Mouse (Mus musculus) MEL (cell line): ENCODE results near the gene Pgbd5.

Experiments used
- CTCF ChIP-seq, 3 experiments: IDR thresholded peaks in 2 of 3; conservative IDR thresholded peaks in 1 of 3; 2 replicates each; pipeline ENCODE4 v1.5.1; 2011 to 2012; ENCODE audit warnings: low read length in 3 of 3, low read depth in 2 of 3, mild to moderate bottlenecking in 2 of 3, improper control_type of control experiment in 1 of 3, inconsistent platforms in 1 of 3, mixed read lengths in 1 of 3, moderate library complexity in 1 of 3; ENCODE audit not compliant: control insufficient read depth in 1 of 3, insufficient read depth in 1 of 3, poor library complexity in 1 of 3, severe bottlenecking in 1 of 3
- ELF1 ChIP-seq: IDR thresholded peaks from 2 replicates; pipeline ENCODE4 v1.6.1; 2014; ENCODE audit warnings: low read depth, mild to moderate bottlenecking, inconsistent platforms, low read length, improper control_type of control experiment, moderate library complexity
- ZNF384 ChIP-seq: IDR thresholded peaks from 2 replicates; pipeline ENCODE4 v1.6.1; 2012; ENCODE audit warnings: low read depth, mild to moderate bottlenecking, inconsistent platforms, low read length, improper control_type of control experiment

DNA sequence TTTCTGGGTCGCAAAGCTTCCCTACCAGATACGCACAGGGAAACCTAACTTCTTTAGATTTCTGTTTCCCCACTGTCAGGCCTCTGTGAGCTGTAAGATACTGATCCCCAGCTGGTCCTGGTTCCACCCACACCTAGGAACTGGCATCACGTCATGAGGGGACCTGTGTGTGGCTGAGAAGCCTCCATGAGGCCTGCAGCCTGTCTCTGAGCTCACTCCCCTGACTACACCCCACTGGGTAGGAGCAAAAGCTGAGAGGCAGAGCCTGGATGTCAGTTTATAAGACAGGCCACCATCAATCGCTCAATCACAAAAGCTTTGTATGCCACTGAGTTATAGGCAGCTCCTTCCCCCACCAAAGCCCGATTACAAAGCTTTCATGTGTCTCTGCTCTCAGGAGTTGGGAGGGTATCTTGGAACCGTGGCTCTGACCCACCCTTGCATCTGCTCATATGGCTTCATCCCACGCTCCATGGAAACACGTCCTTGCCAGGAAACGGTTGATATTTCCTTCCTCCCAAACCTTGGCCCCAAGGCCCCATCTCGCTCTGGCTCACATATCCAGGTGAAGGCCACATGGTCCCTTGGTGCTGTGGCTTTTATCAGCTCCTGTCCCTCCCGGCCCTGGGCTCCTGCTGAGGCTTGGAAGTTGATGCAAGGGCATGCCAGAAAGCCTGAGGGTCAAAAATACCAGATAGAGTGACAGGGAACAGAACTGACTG lies 26.1 kb downstream of the Pgbd5 start:
- TF ChIP-seq ZNF384 (no peak), ELF1 (no peak), CTCF (IDR thresholded peaks at IDR 0.05 in 2 of 3, conservative IDR thresholded peaks at IDR 0.05 in 1 of 3; ENCODE audit: control insufficient read depth in 1 of 3, insufficient read depth in 1 of 3, low read depth in 2 of 3, low read length in 3 of 3, poor library complexity in 1 of 3, severe bottlenecking in 1 of 3) (no peak)
